Comparison of ENCODE assay signal across 28 mouse cellular contexts in the genomic region with DNA sequence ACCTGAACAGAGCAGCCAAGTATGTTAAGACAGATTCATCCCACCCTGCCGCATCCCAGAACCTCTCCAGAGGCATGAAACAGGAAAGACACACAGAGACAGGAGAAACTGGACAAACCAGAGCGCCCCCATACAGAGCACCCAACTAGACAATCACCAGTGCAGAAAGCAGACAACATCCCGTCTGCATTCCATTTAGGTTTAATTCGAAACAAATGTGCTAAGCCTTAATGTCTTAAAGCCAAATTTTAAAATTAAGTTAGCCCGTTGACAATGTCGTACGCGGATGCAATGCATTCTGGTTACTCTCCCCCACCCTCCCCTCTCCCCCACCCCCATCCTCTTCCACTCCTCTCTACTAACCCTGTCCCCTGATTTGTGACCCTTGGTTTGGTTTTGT.
"Had no signal": no experiment of that assay in that cellular context is flagged by ENCODE, and none has a peak within 500 bp of the region (broad histone marks: within the 10 kb centered on the region; RNA-seq: fewer than 3 reads in every experiment).

No protein-coding gene starts in this region.

- H3K36me3 ChIP-seq: heart, embryonic 15.5 days; kidney, embryonic 15.5 days; limb, embryonic 12.5 days; limb, embryonic 15.5 days; liver, embryonic 12.5 days had no signal

- H3K9me3 ChIP-seq: heart, embryonic 15.5 days; hindbrain, embryonic 10.5 days; hindbrain, embryonic 12.5 days; kidney, embryonic 15.5 days; limb, embryonic 12.5 days; limb, embryonic 15.5 days had no signal

- H3K27me3 ChIP-seq: heart, embryonic 13.5 days; heart, embryonic 15.5 days; hindbrain, embryonic 12.5 days; kidney, embryonic 15.5 days; limb, embryonic 12.5 days; limb, embryonic 15.5 days; liver, embryonic 12.5 days had no signal

- H3K4me1 ChIP-seq: heart, embryonic 13.5 days; heart, embryonic 15.5 days; hindbrain, embryonic 10.5 days; kidney, embryonic 15.5 days; liver, embryonic 12.5 days had no signal

- H3K9ac ChIP-seq: heart, embryonic 13.5 days; heart, embryonic 15.5 days; hindbrain, embryonic 12.5 days; hindbrain, embryonic 14.5 days; kidney, embryonic 15.5 days; limb, embryonic 12.5 days; limb, embryonic 15.5 days; liver, embryonic 12.5 days; liver, embryonic 14.5 days had no signal

- H3K27ac ChIP-seq: gastrocnemius, adult 2 months; heart, adult 2 months; heart, embryonic 13.5 days; heart, embryonic 15.5 days; hindbrain, embryonic 10.5 days; hindbrain, embryonic 12.5 days; hindbrain, embryonic 14.5 days; kidney, embryonic 15.5 days; kidney, postnatal 0 days; limb, embryonic 12.5 days; limb, embryonic 15.5 days; liver, embryonic 12.5 days; liver, embryonic 14.5 days had no signal

- DNase-seq: gastrocnemius, adult 2 months; gastrocnemius, postnatal 10 days; gastrocnemius, postnatal 25 days; heart, adult 11 months; heart, adult 2 months; heart, postnatal 4 days; kidney, adult 11 months; kidney, adult 2 months; kidney, adult 9 months; kidney, postnatal 14 days; kidney, postnatal 36 days; layer of hippocampus, adult 9-11 months; layer of hippocampus, postnatal 36 days; left cerebral cortex, postnatal 4 days had no signal

- H3K4me3 ChIP-seq: gastrocnemius, adult 2 months; heart, adult 2 months; heart, embryonic 13.5 days; heart, embryonic 15.5 days; hindbrain, embryonic 10.5 days; hindbrain, embryonic 12.5 days; kidney, embryonic 15.5 days; limb, embryonic 12.5 days; limb, embryonic 15.5 days; liver, embryonic 12.5 days had no signal

- ATAC-seq: hindbrain, embryonic 16.5 days; intestine, embryonic 16.5 days; liver, embryonic 12.5 days had no signal

- H3K4me2 ChIP-seq: heart, embryonic 11.5 days; heart, embryonic 13.5 days; heart, embryonic 15.5 days; hindbrain, embryonic 12.5 days; hindbrain, embryonic 14.5 days; kidney, embryonic 15.5 days; limb, embryonic 12.5 days; limb, embryonic 15.5 days; liver, embryonic 12.5 days had no signal
